Mouse (Mus musculus) activated CD4-positive, CD25-positive, alpha-beta regulatory T cell (primary cell): Measurements from ENCODE around the gene Smox. TPM values are rescaled to one million over a fixed set of nuclear protein-coding genes. Genes with fewer than 3 reads are reported as not detected.

Experiments
- polyA plus RNA-seq, 2 experiments: library from polyadenylated mRNA; unstranded; fragments of 100-300 nt; shearing (Covaris generic); gene quantifications; one replicate each; pipeline ENCODE4 v1.2.1; 2017

The Smox gene
- 10 to 100 TPM; 23.9 to 29.9 TPM for polyA plus RNA-seq

GRCm38 (mm10) chr2:131491196-131491595 is at the start of gene Smox:
Smox (plus strand) TSS chr2:131491496.

GRCm38 (mm10) chr2:131561891-131562585 is 70.7 kb downstream of the Smox start, which contains the start of gene Adra1d:
Adra1d (minus strand) TSS chr2:131562283.

Other genes starting within 250 kb of the Smox start
- 100 to 1,000 TPM; 105 to 110 TPM for gene Pank2, start 229.0 kb upstream of the Smox start, polyA plus RNA-seq
- gene Rnf24, start 138.6 kb upstream of the Smox start, polyA plus RNA-seq: under 1 TPM; 0.23 to 0.56 TPM
- under 1 TPM in 1 of 2 experiments, not detected in 1; 0.12 TPM for gene Adra1d, start 70.8 kb downstream of the Smox start, polyA plus RNA-seq